Mouse (Mus musculus) cerebellum, adult 2 months (tissue): ENCODE data around the gene Mrpl19. TPM values are rescaled to one million over a fixed set of nuclear protein-coding genes. Genes with fewer than 3 reads are reported as not detected.

Experiments
- DNase-seq, 2 experiments: peaks; one replicate each; pipeline ENCODE4 v3.0.0; 2021
- H3K27ac ChIP-seq: fragments of 200-500 bp; 2 replicates; pipeline ENCODE4 v1.5.1; 2012; ENCODE audit warnings: low read length, control low read depth, inconsistent platforms; ENCODE audit not compliant: insufficient read depth
- H3K27me3 ChIP-seq: fragments of 200-500 bp; 2 replicates; pipeline ENCODE4 v1.6.1; 2012; ENCODE audit warnings: inconsistent platforms, mild to moderate bottlenecking, low read length, moderate library complexity; ENCODE audit not compliant: control insufficient read depth, insufficient read depth
- H3K4me1 ChIP-seq: fragments of 200-500 bp; 2 replicates; pipeline ENCODE4 v1.6.1; 2011; ENCODE audit warnings: low read length; ENCODE audit not compliant: control insufficient read depth, insufficient read depth
- H3K4me3 ChIP-seq: fragments of 200-500 bp; replicated peaks from 2 replicates; pipeline ENCODE3; 2011; ENCODE audit warnings: mild to moderate bottlenecking, low read depth, low read length, control low read depth; ENCODE audit not compliant: insufficient read depth
- CTCF ChIP-seq: fragments of 200-500 bp; IDR thresholded peaks from 2 replicates; pipeline ENCODE4 v1.5.1; 2011; ENCODE audit warnings: low read depth, mild to moderate bottlenecking, control low read depth, low read length, moderate library complexity, borderline replicate concordance; ENCODE audit not compliant: insufficient read depth
- POLR2A ChIP-seq: fragments of 200-500 bp; IDR thresholded peaks from 2 replicates; pipeline ENCODE4 v1.6.1; 2011; ENCODE audit warnings: low read length, control low read depth, borderline replicate concordance; ENCODE audit not compliant: insufficient read depth
- WGBS: fragments of 180-500 bp; shearing (Covaris S2); methylation state at CpG from one replicate; pipeline ENCODE4 v1.1.7; 2018; 5-methylcytosine and 5-hydroxymethylcytosine counted together
- polyA plus RNA-seq: library from polyadenylated mRNA; depleted of rRNA; stranded (reverse); fragments of >200 nt; gene quantifications from 2 replicates; pipeline ENCODE4 v1.2.3, GENCODE M21; 2012; rRNA removed

The Mrpl19 gene
- polyA plus RNA-seq, 1 experiment: 16.1 TPM

DNA sequence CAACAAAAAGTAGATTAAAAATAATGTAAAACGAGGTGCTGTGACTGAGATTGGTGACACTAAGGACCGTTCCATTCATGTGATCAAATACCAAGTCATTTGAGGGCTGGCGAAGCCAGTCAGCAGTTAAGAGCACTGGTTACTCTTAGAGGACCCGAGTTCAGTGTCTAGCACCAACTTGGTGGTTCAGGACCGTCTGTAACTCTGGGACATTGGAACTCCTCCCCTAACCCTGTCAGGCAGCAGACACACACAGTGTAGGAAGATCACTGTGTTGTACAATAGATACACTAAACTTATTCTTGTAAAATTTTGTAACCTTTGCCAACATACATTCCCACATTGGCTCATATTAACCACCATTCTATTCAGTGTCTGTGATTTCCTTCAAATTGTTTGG lies 41.5 kb downstream of the Mrpl19 start:
- H3K4me1 ChIP-seq: 0 out of 2 replicates have a peak, but pooled peaks cover 5% of the 10 kb centered on the region
- 15% methylated on average over 5 of the region's 5 CpGs for WGBS
- TF ChIP-seq POLR2A (no peak), CTCF (no peak)
- DNase-seq: peak in 1 of 2 experiments; percentile 14
- peak overlapping the region; percentile 25 for H3K4me3 ChIP-seq
- H3K27ac ChIP-seq: no peak overlapping the region
- no peaks in the 10 kb centered on the region for H3K27me3 ChIP-seq

DNA sequence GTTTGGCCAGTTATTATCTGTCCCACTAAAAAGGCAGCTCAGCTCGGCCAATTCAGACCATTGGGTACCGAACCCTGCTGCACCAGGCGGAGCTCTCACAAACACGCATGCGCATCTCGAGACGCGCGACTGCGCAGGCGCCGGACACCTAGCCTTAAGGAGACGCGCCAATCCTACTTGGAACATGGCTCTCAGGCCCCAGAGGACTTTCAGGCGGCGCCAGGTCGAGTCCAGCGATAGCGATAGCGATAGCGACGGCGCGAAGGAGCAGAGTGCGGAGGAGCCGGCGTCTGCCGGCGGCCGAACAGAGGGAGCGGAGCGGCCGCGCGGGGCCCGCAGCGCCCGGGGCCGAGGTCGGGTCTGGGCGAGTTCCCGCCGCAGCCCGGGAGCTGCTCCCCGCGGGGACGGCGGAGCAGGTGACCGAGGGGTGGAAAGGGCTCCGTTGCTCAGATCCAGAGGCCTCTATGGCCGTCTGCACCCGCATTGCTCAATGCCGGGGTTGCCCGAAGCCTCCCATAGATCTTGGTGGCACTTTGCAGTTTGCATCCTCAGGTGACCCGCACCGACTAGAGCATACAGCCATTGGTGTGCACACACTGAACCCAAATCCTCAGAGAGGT lies 42.1 kb downstream of the Mrpl19 start, which contains the start of gene Gcfc2:
Gene Gcfc2 (plus strand): TSS at position 147 of the 620 bp plus-strand sequence.
- Histone ChIP-seq H3K4me1 (0 out of 2 replicates have a peak, but pooled peaks cover 5% of the 10 kb centered on the region), H3K27ac (no peak within 1 kb of the TSS)

DNA sequence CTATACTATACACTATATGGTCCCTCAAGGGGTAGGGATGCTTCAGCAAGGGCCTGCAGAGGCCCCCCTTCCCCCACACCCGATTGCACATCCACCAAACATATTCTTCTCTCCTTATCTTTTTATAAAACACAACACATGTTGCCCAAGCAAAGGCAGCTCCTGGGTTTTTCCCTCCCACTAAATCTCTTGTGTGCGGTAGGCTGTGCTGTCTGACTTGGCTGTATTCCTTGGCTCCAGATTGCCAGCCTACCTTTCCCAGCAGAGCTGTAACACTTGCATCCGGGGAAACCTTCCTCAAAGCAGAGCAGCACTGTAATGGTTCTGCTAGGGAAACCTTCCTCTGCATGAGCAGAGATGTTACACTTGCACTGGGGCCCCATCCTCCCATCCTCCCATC lies 53.6 kb downstream of the Mrpl19 start:
- TF ChIP-seq POLR2A (no peak), CTCF (no peak)
- H3K27me3 ChIP-seq: no peaks in the 10 kb centered on the region
- no peak overlapping the region for H3K27ac ChIP-seq
- no peak overlapping the region for H3K4me3 ChIP-seq
- 36% methylated on average over 3 of the region's 3 CpGs for WGBS
- no peak for DNase-seq
- H3K4me1 ChIP-seq: no peaks in the 10 kb centered on the region

More for the DNA sequence above, 42.1 kb downstream of the Mrpl19 start, which contains the start of gene Gcfc2:
- Histone ChIP-seq H3K4me3 (peak within 1 kb of the TSS; percentile 63), H3K27me3 (no peaks in the 10 kb centered on the region)
- DNase-seq: peak; percentile 94 to 98
- under 1% methylated on average over 56 of the region's 56 CpGs for WGBS
- TF ChIP-seq POLR2A (peak; percentile 60; the same call in 1 of the 2 replicates), CTCF (no peak)

DNA sequence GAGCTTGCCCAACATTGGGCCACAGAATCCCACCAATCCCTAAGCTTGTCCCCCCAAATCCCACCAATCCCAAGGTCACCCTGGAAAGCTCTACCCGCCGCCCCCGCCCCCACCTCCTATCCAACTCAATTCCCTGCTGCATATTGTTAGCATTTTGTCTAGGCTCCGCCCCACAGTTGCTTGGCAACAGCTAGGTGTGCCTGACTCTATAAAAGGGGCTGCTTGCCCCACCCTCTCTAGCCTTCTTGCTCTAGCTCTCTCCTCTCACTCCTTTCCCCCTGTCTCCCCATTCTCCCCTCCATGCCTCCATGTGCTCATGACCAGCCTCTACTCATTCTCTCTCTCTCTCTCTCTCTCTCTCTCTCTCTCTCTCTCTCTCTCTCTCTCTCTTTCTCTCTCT lies 54.0 kb downstream of the Mrpl19 start:
- Histone ChIP-seq H3K4me3 (no peak overlapping the region), H3K27ac (no peak overlapping the region), H3K27me3 (no peaks in the 10 kb centered on the region), H3K4me1 (no peaks in the 10 kb centered on the region)
- 88% methylated on average over 4 of the region's 4 CpGs for WGBS
- DNase-seq: no peak
- no peak for TF ChIP-seq POLR2A
- TF ChIP-seq CTCF: no peak

DNA sequence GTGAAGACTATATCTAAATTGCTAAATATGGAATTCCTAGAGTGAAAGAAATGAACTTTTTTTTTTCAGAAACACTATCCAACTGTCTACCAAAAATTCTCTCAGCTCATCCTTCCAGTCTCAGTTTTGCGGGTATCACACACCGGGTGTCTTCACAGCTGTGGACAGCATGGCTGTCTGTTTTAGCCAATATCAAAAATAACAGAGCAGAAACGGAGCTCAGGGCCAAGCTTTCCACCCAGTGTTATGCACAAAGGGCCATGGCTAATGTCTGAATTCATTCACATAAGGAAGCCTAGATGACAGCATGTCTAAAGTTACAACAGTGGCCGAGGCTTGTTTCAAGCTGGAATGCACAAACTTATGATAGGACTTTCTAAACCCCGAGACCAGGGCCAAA lies 54.5 kb downstream of the Mrpl19 start:
- H3K27ac ChIP-seq: no peak overlapping the region
- WGBS: 68% methylated on average over 5 of the region's 5 CpGs
- no peak overlapping the region for H3K4me3 ChIP-seq
- H3K4me1 ChIP-seq: no peaks in the 10 kb centered on the region
- TF ChIP-seq POLR2A: no peak
- no peak for TF ChIP-seq CTCF
- H3K27me3 ChIP-seq: no peaks in the 10 kb centered on the region
- DNase-seq: no peak

DNA sequence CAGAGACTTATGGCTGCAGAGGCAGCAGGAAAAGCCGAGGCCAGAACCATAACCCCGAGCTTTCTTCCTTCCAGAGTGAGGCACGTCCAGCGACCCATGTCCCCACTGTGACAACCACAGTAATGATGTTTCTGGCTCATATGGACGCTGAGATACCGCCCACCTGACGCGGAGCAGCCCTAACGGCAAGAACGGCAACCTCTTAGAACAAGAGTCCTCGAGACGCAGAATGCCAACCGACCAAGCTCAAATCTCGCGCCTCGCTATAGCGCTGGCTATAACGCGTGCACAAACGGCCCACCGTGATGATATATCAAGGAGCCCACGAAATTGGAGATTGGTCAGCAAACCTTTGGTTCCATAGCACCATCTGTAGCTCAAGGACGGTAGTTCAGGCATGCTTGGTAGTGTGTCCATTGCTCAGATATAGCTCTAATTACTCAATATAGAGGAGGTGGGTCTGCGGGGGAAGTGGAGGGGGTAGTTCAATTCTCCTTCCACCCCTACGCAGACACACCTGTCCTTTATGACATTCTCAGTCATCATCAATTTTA lies 55.4 kb downstream of the Mrpl19 start:
- H3K27ac ChIP-seq: no peak overlapping the region
- TF ChIP-seq POLR2A (no peak), CTCF (no peak)
- H3K4me3 ChIP-seq: no peak overlapping the region
- no peaks in the 10 kb centered on the region for H3K27me3 ChIP-seq
- 89% methylated on average over 25 of the region's 25 CpGs for WGBS
- DNase-seq: no peak
- H3K4me1 ChIP-seq: no peaks in the 10 kb centered on the region

Other genes with a start within 250 kb of the Mrpl19 start
- gene Gcfc2, start 42.3 kb downstream of the Mrpl19 start, polyA plus RNA-seq: 9.5 and 10.2 TPM in 2 replicates
- gene Eva1a, start 75.1 kb upstream of the Mrpl19 start, polyA plus RNA-seq: 14.9 and 15.2 TPM in 2 replicates